Mouse (Mus musculus): ENCODE results near the gene 2610528A11Rik. TPM values are rescaled to one million over a fixed set of nuclear protein-coding genes. Genes with fewer than 3 reads are reported as not detected.

Gene 2610528A11Rik
- polyA plus RNA-seq, 1 experiment from 2014 or later: 0.43 TPM

DNA sequence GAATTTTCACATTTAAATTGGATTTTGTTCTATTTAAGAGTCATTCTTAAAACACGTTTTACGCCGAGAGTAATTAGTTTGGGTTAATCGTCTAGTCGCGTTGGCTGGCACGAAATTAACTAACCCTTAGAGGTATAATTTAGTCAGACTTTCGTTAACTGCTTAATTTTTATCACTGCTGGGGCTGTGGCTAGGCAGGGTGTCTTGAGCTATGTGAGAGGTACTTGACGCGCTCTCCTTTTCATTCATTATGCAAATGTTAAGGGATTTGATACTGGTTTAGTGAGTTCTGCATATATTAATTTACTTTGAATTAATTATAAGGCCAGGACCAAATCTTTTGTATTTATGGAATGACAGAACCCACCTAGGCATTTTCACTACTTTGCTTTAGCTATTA is 21.8 kb upstream of the 2610528A11Rik start:
- 3% methylated on average over 10 of the region's 10 CpGs for WGBS (ENCODE audit: insufficient replicate concordance)
- peaks cover 24% of the 10 kb centered on the region for H3K36me3 ChIP-seq (replicated peaks; ENCODE audit: insufficient read depth, low read length)
- no peaks in the 10 kb centered on the region for H3K9me3 ChIP-seq (ENCODE audit: low read length)
- H3K27ac ChIP-seq (ENCODE audit: low read depth): peak overlapping the region; percentile 64
- ATAC-seq (no peak), DNase-seq (no peak)
- peak overlapping the region; percentile 83 for H3K4me3 ChIP-seq (ENCODE audit: low read depth, low read length)
- H3K4me1 ChIP-seq (ENCODE audit: insufficient read depth): peaks cover 4% of the 10 kb centered on the region
- TF ChIP-seq CTCF (IDR thresholded peaks at IDR 0.05; ENCODE audit: low read depth): no peak
- TF ChIP-seq EP300 (IDR thresholded peaks at IDR 0.05; ENCODE audit: low read depth): no peak
- peak overlapping the region; percentile 67 for H3K4me2 ChIP-seq (ENCODE audit: low read depth, low read length)
- H3K27me3 ChIP-seq (ENCODE audit: insufficient read depth, low read length): no peaks in the 10 kb centered on the region
- H3K9ac ChIP-seq (replicated peaks): peak overlapping the region; percentile 52

DNA sequence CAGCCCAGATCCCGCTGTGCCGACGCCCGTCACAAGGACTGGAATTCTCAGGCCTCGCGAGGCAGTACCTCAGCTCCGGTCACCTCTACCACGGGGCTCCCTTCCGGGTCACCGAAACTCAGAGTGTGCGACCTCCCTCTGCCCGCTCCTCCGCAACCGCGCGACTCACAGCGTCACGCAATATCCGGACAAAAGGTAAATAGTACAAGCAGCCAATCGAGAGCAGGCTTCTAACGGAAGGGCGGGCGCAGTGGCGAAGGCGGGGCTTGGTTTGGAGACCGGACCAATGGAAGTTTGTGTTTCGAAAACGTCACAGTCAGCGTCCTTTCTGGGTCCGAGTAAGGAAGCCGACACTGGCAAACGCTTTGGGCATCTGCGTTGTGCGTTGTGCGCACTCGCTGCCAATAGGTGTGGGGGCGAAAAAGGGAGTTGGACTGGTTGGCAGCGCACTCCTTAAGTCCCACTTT is 21.3 kb upstream of the 2610528A11Rik start, which contains the start of gene Ghitm:
Ghitm (minus strand) TSS at position 146 of the 467 bp plus-strand sequence.
- TF ChIP-seq CTCF (IDR thresholded peaks at IDR 0.05; ENCODE audit: low read depth) (no peak; the same call in 1 of the 2 replicates), EP300 (IDR thresholded peaks at IDR 0.05; ENCODE audit: low read depth) (peak; percentile 26; the same call in 1 of the 2 replicates)
- DNase-seq (peak; percentile 97), ATAC-seq (peak; percentile 98)
- no peaks in the 10 kb centered on the region for H3K9me3 ChIP-seq (ENCODE audit: low read length)
- H3K4me2 ChIP-seq (ENCODE audit: low read depth, low read length): peak within 1 kb of the TSS; percentile 75
- H3K27ac ChIP-seq (ENCODE audit: low read depth): peak within 1 kb of the TSS; percentile 90
- no peaks in the 10 kb centered on the region for H3K27me3 ChIP-seq (ENCODE audit: insufficient read depth, low read length)
- H3K36me3 ChIP-seq (replicated peaks; ENCODE audit: insufficient read depth, low read length): peaks cover 29% of the 10 kb centered on the region
- 1% methylated on average over 38 of the region's 38 CpGs for WGBS (ENCODE audit: insufficient replicate concordance)
- H3K9ac ChIP-seq (replicated peaks): peak within 1 kb of the TSS; percentile 82
- peaks cover 4% of the 10 kb centered on the region for H3K4me1 ChIP-seq (ENCODE audit: insufficient read depth)
- H3K4me3 ChIP-seq (ENCODE audit: low read depth, low read length): peak within 1 kb of the TSS; percentile 83

DNA sequence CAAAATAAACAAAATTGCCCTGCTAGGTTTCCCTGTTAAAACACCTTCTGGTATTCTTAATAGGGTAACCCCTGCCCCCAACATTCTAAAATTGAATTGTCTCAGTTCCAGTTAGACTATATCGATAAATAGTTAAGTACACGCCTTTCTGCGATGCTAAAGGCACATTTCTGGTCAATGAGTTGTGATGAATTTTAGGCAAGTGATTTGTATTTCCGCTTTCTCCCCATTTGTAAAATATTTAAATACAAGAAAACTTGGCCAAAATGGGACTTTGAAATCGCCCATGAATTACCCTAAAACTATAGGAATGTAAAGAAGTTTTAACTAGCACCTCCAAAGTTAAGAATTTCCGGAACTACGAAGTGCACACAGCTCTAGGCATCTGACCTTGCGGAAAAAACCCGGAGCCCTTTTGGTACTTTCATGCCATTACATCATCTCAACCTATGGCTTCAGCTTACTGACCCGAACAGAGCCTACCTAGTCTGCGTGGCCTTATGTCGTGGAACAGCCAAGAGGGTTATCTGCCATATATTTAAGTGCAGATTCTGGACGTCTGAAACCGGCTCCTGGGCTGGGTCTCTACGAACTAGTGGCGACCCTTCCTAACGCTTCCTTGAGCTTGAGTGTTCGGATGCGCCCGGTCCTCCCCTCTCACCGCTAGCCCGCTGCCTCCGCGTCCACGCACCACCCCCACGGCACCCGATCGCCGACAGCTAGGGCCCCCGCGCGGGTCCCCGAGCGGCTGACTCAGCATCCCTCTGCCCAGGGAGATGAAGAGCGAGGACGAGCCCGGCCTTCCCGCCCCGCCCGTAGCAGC is 20.7 kb upstream of the 2610528A11Rik start:
- peak overlapping the region; percentile 82 for H3K9ac ChIP-seq (replicated peaks)
- H3K9me3 ChIP-seq (ENCODE audit: low read length): no peaks in the 10 kb centered on the region
- TF ChIP-seq CTCF (IDR thresholded peaks at IDR 0.05; ENCODE audit: low read depth): no peak
- TF ChIP-seq EP300 (IDR thresholded peaks at IDR 0.05; ENCODE audit: low read depth): no peak
- peak overlapping the region; percentile 75 for H3K4me2 ChIP-seq (ENCODE audit: low read depth, low read length)
- ATAC-seq (peak; percentile 52), DNase-seq (no peak)
- H3K27ac ChIP-seq (ENCODE audit: low read depth): peak overlapping the region; percentile 90
- peaks cover 31% of the 10 kb centered on the region for H3K36me3 ChIP-seq (replicated peaks; ENCODE audit: insufficient read depth, low read length)
- H3K4me1 ChIP-seq (ENCODE audit: insufficient read depth): peaks cover 4% of the 10 kb centered on the region
- WGBS (ENCODE audit: insufficient replicate concordance): 2% methylated on average over 40 of the region's 40 CpGs
- no peaks in the 10 kb centered on the region for H3K27me3 ChIP-seq (ENCODE audit: insufficient read depth, low read length)
- H3K4me3 ChIP-seq (ENCODE audit: low read depth, low read length): peak overlapping the region; percentile 83

DNA sequence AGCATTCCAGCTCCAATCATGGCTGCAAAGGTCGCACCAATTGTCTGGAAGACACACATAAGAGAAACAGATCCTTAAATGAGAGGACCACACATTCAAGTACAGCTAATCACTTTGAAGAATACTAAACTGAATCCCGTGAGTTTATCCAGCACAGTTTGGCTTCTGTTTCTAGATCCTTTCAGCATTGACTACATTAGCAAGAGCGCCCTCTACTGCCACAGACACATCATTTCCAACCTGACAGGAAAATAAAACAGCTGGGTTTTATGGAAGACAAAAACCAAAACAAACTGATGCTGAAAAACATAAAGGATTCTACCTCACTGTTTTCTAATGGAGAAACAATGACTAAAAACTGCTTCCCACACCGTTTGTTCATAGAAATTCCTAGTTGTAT is 13.8 kb upstream of the 2610528A11Rik start:
- H3K36me3 ChIP-seq (replicated peaks; ENCODE audit: insufficient read depth, low read length): peaks cover 68% of the 10 kb centered on the region
- H3K9me3 ChIP-seq (ENCODE audit: low read length): no peaks in the 10 kb centered on the region
- no peak overlapping the region for H3K4me2 ChIP-seq (ENCODE audit: low read depth, low read length)
- ATAC-seq: no peak
- DNase-seq: peak; percentile 44
- no peaks in the 10 kb centered on the region for H3K4me1 ChIP-seq (ENCODE audit: insufficient read depth)
- WGBS (ENCODE audit: insufficient replicate concordance): 51% methylated on average over 4 of the region's 4 CpGs
- no peak overlapping the region for H3K27ac ChIP-seq (ENCODE audit: low read depth)
- no peak overlapping the region for H3K9ac ChIP-seq (replicated peaks)
- no peaks in the 10 kb centered on the region for H3K27me3 ChIP-seq (ENCODE audit: insufficient read depth, low read length)
- H3K4me3 ChIP-seq (ENCODE audit: low read depth, low read length): no peak overlapping the region
- TF ChIP-seq EP300 (IDR thresholded peaks at IDR 0.05; ENCODE audit: low read depth) (no peak), CTCF (IDR thresholded peaks at IDR 0.05; ENCODE audit: low read depth) (peak; percentile 74)

DNA sequence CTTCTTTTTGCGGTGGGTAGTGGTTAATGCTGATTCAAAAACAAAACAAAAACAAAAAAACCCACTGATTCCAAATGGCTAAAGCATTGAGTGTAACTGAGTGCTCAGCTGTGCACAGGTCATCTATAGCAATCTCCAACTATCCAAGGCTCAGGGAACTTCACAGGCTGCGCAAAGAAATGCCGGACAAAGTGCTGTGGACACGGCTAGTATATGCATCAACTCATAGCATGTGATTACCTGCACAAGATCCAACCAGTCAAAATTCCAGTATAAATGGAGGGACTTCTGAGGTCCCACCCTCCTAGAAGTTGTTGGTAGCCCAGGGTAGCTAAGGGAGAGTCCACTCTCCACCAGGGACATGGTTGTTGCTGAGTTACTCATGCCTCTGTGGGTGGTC is 5.4 kb upstream of the 2610528A11Rik start:
- Histone ChIP-seq H3K27ac (ENCODE audit: low read depth) (no peak overlapping the region), H3K36me3 (replicated peaks; ENCODE audit: insufficient read depth, low read length) (peaks cover 28% of the 10 kb centered on the region), H3K9ac (replicated peaks) (no peak overlapping the region), H3K4me1 (ENCODE audit: insufficient read depth) (no peaks in the 10 kb centered on the region), H3K27me3 (ENCODE audit: insufficient read depth, low read length) (no peaks in the 10 kb centered on the region), H3K4me3 (ENCODE audit: low read depth, low read length) (no peak overlapping the region), H3K4me2 (ENCODE audit: low read depth, low read length) (no peak overlapping the region), H3K9me3 (ENCODE audit: low read length) (no peaks in the 10 kb centered on the region)
- TF ChIP-seq CTCF (IDR thresholded peaks at IDR 0.05; ENCODE audit: low read depth): no peak
- DNase-seq (no peak), ATAC-seq (no peak)
- 87% methylated on average over 4 of the region's 4 CpGs for whole genome bisulfite sequencing (ENCODE audit: insufficient replicate concordance)

DNA sequence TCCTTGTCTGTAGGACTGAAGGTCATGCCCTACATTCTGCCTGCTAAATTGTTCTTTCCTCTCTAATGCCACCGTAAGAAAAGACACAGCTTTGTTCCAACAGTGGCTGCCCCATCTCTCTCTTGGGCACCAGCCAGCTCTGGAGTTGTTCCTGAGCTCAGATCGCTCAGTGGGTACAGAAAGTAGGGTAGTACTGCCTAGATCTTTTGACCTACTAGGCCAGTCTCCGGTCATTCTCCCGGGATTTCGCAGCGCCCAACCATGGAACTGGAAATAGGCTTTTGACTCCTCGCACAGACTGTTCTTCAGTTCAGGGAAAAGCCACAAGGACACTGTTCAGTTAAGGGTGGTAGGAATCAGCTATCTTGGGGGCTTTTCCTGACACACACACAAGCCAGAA is 891 bp downstream of the 2610528A11Rik start:
- ATAC-seq: no peak
- no peak for DNase-seq
- no peak overlapping the region for H3K4me2 ChIP-seq (ENCODE audit: low read depth, low read length)
- no peaks in the 10 kb centered on the region for H3K4me1 ChIP-seq (ENCODE audit: insufficient read depth)
- H3K36me3 ChIP-seq (replicated peaks; ENCODE audit: insufficient read depth, low read length): no peaks in the 10 kb centered on the region
- WGBS (ENCODE audit: insufficient replicate concordance): 78% methylated on average over 7 of the region's 7 CpGs
- no peaks in the 10 kb centered on the region for H3K9me3 ChIP-seq (ENCODE audit: low read length)
- H3K9ac ChIP-seq (replicated peaks): no peak overlapping the region
- TF ChIP-seq CTCF (IDR thresholded peaks at IDR 0.05; ENCODE audit: low read depth): no peak
- TF ChIP-seq EP300 (IDR thresholded peaks at IDR 0.05; ENCODE audit: low read depth): no peak
- no peaks in the 10 kb centered on the region for H3K27me3 ChIP-seq (ENCODE audit: insufficient read depth, low read length)
- H3K27ac ChIP-seq (ENCODE audit: low read depth): no peak overlapping the region
- no peak overlapping the region for H3K4me3 ChIP-seq (ENCODE audit: low read depth, low read length)
